Mouse (Mus musculus): ENCODE results near the gene Mrpl24.

GRCm38 (mm10) chr3:87940611-87941010, 21.3 kb downstream of the Mrpl24 start:
- TF ChIP-seq CTCF (IDR thresholded peaks at IDR 0.05; ENCODE audit: extremely low read depth, insufficient read length, insufficient replicate concordance, low read depth, low read length) (no peak), POLR2A (IDR thresholded peaks at IDR 0.05; ENCODE audit: low read depth, low read length) (no peak)

All from small intestine, adult 2 months (tissue).